Mouse (Mus musculus) lung, postnatal 25 days (tissue): ENCODE measurements at regions not wholly inside any gene's neighbourhood (a gene's known extent, or its start where the extent isn't known, plus 50 kb on each side); places are given as distances from the start of the nearest gene placed in this dataset.
A peak's percentile ranks its signal among the peaks of the same experiment; 100 is the strongest.

Experiments
- DNase-seq: peaks from one replicate; pipeline ENCODE4 v3.0.0; 2022; ENCODE audit warnings: low spot score

DNA sequence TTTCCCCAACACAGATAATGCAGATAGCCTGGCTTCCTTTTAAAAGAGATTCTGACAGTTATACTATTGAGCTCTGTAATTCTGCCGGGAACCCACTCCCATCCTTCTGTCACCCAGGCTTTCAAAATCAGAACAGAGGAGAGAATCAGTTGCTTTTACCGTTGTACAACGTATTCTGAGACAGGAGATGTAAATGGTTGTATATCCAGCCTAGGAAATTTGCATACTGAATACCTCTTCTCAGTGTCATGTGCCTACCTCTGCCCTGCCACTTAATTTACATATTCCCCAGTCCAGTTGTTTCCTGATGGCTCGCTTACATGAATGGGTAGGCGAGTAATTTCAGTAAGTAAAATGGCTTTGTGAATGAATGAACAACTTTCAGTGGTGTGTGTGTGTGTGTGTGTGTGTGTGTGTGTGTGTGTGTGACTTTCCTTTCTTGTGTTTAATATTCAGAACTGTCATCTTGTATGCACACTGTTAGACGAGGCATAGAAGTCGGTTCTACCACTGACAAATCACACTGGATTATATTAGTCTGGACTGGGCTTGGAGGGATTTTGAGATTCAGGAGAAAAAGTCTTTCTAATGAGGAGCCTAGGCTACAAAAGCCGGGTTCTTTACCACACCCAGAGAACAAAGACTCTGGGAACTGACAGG is 282.2 kb upstream of the Cdh6 start:
- DNase-seq, result no peak

GRCm38 (mm10) chr15:13450385-13450784 is 276.9 kb upstream of the Cdh6 start:
- DNase-seq, result no peak

GRCm38 (mm10) chr15:13434608-13435007 is 261.1 kb upstream of the Cdh6 start:
- DNase-seq, result no peak

DNA sequence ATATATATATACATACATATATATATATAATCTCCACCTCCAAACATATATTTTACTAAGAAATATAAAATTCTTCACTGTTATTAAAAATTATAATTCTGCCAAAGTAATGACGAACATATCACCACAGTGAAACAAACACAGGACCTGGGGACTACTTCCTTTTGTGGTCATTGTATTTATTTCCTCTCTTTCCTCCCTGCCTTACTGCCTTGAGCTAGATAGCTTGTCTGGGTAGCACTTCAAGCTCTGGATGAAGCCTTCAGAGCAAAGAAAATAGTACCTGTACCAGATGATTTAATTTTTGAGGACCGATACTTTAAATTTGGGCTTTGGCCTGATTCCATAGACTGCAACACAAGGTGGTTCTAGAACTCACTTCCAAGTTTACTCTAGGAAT is 259.5 kb upstream of the Cdh6 start:
- no peak for DNase-seq

- DNase-seq, result no peak
Observed at GRCm38 (mm10) chr15:13419616-13420015, 246.1 kb upstream of the Cdh6 start.

DNA sequence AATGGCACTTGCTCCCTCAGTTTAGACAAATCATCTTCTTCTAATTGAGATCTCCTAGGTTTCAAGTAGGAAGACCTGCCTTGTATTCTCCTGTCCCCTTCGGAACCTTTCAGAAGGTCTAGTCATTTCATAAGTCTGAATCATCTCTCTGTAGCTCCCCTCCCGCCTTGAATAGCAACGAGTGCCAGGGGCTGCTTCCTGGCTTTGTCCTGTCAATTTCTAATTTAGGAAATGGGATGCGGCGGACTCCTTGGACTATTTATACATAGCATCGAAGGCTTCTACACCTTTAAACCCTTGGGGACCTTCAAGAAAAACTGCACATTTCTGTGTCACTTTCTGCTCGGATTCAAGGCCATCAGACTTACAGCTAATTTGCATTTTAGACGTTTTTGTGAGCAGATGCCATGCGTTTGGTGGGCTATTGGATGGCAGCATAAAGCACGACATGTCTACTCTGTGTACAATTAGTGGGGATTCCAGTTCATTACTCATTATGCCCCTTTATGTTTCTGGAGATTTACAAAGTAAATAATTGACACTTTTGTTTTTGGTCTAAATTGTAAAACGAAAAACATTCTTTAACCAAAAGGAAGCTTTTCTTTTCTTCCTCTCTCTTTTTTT is 236.7 kb upstream of the Cdh6 start:
- no peak for DNase-seq

DNA sequence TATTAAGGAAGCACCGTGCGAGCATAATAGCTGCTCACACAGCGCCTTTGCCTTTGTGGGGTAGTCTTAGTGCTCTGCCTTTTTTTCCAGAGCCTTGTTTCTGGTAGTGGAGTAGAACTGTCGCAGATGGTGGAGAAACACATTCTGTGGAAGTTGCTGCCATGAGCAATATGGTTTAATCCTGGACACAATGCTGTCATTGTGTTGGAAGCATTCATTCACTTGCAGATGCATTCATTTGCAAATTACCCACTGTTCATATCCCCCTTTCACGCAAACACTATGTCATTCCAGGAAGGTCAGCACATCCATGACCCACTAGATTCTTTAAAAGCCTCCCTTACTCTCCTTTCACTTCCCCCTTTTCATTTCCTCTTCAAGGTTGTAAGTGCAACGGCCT is 219.7 kb upstream of the Cdh6 start:
- DNase-seq, result no peak

DNA sequence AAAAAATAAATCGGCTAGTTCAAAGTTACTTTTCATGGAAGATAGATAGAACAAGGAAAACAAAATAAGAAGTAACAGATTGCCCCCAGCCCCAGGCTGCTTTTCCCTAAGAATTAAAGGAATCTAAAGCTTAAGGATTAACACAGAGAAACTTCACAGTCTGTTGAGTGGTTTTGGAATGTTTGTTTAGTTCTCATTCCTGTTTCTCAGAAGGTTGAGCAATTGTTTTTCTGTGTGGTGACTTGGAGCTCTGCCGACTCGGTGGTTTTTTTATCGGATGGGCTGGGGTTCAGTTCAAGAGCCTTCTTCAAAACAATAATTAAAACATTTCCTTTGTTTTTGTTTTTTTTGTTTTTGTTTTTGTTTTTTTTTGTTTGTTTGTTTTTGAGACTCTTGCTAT is 217.9 kb upstream of the Cdh6 start:
- peak; percentile 54 for DNase-seq

DNA sequence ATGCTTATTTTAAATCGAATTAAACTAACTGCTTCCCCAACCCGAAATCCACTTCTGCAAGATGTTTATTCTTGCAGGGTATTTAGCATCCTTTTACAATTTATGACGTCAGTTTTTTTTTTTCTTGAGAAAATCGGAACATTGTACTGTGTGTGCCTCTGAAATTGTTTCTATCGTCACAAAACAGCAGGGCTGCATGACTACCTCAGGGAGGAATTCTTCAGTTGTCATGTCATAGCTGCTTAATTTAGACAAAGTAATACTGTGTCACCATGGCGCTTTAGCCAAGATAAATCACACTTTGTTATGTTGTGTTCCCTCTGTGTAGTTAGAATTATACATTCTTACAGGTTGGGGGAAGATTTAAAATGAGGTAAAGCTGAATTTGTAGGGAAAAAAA is 211.3 kb upstream of the Cdh6 start:
- no peak for DNase-seq

- no peak for DNase-seq
Observed at GRCm38 (mm10) chr15:13375590-13375989, 202.1 kb upstream of the Cdh6 start.

DNA sequence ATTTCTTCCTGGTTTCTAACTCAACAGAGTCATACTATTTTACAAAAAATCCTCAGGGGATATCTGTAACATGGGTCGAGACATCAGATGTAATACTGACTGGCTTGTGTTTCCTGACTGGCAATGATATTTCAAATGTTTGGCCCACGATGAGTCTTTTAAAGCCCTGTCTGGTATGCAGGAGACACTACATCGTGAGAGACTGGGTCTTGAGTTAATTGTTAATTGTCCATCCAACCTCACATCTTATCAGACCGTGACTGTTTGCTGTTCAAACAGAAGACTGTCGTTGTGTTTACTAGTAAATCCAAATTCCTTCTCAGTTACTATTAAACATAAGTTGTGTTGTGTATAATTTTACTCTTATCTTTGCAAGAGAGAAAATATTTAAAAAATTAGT is 195.3 kb upstream of the Cdh6 start:
- DNase-seq, result no peak

DNA sequence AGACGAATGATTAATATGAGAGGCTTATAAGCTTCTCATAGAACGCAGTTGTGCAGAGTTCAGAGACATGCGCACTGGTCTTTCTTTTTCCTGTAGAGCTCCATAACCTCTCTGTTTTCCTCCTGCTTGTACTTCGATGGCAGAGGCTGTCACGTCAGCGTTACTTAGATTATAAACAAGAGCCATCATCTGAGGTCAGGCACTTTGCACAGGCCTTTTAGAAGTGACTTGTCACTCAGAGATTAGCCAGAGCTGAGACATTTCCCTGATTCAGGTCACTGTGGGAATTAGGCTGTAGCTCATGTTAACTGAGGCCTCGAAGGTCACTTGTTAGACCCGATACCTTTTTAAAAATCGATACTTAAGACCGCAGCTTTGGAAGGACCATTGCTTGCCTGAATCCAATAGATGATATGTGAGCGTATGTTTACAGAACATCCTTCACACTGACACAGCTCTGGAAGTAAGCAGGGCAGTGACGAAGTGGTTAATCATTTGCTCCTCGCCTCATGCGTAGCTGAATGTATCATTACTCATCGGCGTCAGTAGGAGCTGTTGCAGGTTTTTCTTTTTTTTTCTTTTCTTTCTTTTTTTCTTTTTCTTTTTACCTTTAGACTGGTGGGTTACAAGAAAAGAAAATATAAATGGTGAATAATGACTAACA is 193.9 kb upstream of the Cdh6 start:
- no peak for DNase-seq

DNA sequence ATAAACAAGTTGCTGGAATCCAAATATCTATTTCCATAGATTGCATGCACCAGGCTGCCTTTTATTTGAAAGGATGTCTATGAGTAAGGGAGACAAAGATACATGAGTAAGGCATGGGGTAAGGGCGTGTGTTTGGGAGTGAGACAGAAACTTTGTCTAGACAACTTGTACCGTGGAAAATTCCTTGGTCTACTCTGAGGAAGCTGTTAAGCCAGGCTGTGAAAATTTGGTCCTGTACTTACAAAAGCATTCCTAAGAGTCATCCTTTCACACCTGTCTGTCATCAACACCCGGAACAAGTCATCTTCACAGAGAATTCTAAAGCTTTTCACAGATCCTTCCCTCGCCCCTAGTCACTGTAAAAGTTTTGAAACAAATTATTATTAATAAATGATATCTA is 193.1 kb upstream of the Cdh6 start:
- DNase-seq, result no peak

DNA sequence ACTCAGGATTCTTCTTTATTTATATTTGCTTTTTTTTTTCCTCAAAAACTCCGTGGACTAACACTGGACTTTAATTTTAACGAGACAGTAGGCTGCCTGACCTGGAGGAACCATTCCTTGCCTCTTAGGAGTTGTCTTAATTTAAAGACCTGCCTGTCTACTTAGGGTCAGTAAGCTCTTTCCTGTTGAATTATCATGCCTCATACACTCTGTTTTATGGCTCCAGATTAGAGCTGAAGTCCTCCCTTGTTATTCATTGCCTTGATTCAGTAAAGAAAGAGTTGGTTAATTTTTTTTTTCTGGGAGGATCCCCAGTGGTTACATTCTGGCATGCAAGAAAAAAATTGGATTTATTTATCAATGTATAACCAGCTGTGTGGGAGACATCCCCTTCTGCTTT is 187.3 kb upstream of the Cdh6 start:
- DNase-seq, result no peak

DNA sequence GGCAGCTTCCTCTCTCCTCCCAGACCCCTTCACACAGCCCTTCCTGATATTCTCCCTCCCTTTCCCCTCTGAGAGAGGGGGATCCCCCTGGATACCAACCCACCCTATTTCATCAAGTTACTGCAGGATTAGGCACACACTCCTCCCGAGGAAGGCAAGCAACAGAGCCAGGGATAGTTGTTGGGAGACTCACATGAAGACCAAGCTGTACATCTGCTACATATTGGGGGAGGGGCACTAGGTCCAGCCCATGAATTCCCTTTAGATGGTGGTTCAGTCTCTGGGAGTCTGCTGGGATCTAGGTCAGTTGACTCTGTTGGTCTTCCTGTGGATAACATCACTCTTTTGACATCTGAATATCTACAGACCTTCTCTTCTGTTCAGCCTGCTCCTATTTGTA is 185.6 kb upstream of the Cdh6 start:
- no peak for DNase-seq

GRCm38 (mm10) chr15:13350321-13350720 is 176.8 kb upstream of the Cdh6 start:
- no peak for DNase-seq

- no peak for DNase-seq
Observed at GRCm38 (mm10) chr15:13336392-13336791, 162.9 kb upstream of the Cdh6 start.

GRCm38 (mm10) chr15:13324439-13324838 is 151.0 kb upstream of the Cdh6 start:
- no peak for DNase-seq

GRCm38 (mm10) chr15:13320599-13321348 is 147.3 kb upstream of the Cdh6 start:
- no peak for DNase-seq

DNA sequence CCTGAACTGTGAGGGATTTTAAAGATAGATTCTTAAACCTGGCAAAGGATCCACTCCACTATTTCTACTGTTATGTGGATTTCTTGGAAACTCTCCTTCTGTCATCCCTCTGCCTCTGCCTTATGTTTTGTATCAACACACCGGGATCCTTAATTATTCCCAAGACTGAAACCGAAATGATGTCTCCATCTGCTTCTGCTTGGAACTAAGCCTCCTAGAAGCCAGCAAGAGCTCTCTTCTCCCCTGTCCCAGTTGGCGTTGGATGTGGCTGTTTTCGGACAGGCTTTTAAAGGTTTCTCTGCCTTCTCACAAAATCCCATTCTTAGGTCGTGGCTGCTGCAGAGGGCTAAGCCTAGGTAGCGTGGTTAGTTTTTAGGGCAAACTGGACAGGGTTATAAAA is 131.1 kb upstream of the Cdh6 start:
- no peak for DNase-seq

GRCm38 (mm10) chr15:13303456-13303855 is 130.0 kb upstream of the Cdh6 start:
- no peak for DNase-seq

DNA sequence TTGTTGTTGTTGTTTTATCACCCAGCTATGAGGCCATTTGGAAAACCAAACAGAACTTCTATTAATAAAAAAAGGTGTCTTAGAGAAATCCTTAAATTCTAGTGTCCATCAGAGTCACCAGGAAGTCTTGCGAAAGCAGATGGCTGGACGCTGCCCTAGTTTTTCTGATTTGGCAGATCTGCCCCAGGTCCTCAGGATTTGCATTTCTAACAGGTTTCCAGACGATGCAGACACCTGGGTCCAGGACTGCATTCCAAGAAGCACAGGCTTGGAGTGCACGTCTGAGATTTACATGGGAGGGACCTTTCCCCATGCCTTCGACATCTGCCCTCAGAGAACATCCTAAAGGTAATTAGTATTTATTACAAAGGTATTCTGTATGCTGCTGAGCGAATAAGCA is 129.2 kb upstream of the Cdh6 start:
- DNase-seq, result no peak

DNA sequence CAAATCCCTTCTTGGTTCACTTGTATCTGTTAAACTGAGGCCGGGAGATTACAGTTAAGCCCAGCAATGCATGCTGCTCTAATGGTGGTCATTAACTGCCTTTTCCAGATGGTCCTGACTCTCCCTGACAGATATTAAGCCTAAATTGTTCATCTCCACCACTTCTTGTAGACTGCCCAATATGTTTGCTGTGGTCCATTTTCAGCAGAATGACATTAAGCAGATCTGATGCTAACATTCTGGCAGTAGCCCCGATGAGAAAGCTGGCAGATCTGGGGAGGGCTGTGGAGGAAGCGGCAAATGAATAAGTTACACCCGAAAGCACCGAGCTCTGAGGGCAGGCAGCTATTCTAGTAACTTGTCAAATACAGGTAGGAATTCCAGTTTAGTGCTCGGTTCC is 123.5 kb upstream of the Cdh6 start:
- no peak for DNase-seq
